Mouse (Mus musculus) 3T3-L1 (cell line): ENCODE measurements around the gene Col13a1.

Experiments used
- DNase-seq: peaks from one replicate; pipeline ENCODE4 v3.0.0-alpha.2; 2015; ENCODE audit warnings: low read depth, low spot score

The Col13a1 gene

DNA sequence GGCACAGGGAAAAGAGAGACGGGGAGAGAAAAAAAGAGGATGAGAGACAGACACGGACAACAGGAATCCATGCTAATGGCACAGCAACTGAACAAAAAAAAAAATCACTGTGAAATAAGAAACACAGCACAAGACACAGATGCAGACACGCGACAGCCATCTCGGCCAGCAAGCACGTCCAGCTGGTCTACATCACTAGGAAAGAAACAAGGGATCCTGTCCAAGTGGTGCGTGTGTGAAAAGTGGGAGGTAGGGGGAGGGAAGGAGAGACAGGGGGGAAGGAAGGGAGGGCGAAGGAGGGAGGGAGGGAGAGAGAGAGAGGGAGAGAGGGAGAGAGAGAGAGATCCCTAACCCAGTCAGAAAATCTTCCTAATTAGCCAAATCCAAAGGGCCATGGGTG is 73.6 kb downstream of the Col13a1 start:
- DNase-seq, result no peak

DNA sequence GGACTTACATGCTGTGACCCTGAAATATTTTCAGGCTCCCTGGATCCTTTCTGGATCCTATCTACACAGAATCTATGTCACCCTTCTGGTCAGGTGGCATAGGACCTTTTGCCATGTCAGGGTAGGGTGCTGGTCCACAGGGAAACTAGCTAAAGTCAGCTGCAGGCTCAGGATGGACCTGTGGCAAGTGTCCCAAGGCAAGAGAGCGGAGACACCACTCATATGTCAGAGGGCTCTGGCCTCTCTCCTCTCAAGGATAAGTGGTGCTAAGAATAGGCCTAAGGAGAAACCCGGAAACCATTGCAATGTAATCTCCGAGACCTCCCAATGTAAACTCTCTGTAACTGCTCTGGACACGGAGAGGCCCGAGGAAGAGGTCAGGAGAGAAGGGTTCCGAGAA is 80.8 kb downstream of the Col13a1 start:
- DNase-seq, result no peak

DNA sequence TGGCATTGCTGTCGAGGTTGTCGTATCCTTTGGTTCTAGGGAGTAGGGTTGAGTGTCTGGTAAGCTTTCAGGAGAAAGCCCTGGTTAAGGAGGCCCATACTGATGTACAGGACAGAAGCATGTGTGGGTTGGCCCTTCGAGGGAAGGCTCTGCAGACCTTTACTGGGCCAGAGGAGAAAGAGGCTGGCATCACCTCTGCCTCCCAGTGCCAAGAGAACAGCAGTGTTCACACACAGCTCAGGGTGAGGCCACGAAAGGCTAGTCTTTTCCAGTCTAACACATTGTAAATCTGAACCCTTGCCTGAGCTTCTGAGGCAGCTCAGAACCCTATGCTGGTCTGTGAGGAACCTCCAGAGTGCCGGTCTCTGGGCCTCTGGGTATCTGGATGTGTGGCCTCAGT is 84.3 kb downstream of the Col13a1 start:
- DNase-seq, result no peak

DNA sequence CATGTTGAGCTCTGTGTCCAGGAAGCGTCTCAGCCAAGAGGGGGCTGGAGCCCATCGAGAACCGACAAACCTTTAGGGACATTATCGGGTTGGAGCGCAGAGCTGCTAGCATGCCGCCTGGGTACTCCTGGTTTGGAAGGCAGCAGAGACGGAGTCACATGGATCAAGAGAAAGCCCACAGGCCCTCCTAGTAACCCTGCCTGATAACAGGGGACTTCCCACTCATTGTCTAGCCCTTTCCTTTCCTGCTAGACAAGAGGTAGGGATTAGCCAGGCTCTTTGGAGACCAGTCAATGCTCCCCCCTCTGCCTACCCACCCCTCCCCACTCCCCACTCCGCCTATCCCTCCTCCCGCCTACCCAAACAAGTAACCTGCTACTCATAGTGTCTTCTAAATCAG is 87.8 kb downstream of the Col13a1 start:
- no peak for DNase-seq

DNA sequence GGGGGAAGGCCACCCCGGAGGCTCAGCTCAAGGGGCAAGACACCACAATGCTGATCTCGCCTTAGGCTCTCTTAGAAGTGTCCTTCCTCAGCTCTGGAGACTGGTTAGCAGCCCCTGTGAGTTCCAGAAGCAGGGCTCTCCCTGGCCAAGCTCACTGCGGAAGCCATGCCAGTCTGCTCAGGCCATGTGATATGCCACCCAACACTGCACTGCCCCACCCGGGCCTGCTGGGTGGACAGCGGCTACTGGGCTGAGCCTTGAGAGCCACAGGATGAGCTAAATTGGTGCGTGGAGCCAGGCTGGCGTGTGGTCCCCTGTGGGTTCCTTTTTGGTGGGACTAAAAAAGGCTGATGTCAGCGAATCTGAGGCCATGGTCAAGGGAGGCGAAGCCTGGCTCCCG is 88.6 kb downstream of the Col13a1 start:
- no peak for DNase-seq

DNA sequence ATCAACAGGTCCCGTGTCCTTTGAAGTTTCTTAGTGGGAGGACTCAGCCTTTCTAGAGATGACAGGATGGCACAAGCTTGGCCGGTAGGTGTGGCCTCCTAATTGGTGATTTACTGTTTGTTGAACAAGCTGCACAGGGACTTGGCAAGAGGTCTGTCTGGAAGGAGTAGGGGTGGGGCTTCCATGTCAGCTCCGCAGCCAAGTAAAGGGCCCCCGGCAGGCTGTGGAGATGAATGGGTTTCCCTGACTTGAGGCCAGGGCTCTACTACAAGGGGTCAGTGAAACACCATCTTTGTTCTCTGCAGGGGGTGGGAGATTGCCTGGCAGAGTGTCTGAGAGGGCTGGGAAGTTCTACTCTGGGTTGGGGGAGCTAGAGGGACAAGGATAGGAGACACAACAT is 99.5 kb downstream of the Col13a1 start:
- DNase-seq, result no peak

DNA sequence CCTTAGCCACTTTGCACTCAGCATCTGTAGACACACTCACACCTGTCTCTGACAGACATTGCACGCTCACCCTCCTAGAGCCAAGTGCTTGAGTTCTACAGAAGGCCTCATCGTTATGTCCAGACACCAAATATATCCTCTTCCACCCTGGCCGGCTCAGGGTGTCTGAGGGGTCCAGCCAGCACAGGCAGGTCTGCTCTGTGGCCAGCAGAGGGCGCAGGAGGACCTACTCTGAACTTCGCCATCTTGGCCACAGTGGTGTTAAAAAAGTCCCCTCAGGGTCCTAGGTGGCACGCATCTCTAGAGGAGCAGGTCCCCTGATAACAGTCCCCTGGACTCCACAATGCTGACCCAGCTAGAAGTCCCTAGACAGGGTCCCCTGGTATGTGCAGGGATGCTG is 101.1 kb downstream of the Col13a1 start:
- peak; percentile 57 for DNase-seq

DNA sequence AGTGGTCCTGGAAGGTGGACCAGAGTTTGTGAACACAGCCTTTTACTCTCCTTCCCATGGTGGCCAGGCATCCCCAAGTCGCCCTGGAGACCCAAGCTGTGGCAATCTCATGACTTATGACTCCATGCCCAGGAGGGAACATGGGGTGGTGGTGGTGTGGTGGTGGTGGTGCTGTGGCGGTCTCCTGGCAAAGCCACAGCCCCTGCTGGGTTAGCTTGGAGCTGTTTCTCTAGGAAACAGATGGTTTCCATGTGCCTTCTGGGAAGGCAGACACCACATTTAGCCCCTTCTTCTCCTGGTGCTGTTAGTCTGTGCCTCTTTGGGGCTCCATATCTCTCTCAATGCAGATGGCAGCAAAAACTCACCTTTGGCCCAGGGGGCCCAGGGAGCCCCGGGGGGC is 109.1 kb downstream of the Col13a1 start:
- DNase-seq, result no peak

DNA sequence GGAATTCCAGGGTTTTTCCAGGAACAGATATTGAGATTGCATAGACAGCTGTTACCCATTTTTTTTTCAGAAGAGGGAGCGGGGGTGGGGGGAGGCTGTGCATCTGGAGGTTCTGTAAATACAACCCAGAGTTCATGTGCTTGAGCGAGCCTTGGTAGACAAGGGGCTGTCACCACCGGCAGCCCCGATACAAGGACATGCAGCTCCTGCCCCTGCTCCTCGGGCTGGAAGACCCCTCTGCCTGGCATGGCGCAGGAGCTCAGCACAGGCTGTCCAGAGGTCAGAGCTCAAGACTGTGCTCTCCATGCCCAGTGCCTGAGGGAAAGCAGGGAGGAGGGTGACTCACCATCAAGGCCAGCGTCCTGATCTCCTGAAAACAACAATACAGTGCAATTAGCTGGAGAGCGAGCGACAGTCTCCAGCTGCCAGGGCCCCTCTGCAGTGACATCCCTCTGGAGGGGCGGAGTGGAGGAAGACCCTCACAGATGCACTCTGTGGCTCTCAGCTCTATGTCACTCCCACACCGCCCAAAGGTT is 112.8 kb downstream of the Col13a1 start:
- DNase-seq, result no peak

DNA sequence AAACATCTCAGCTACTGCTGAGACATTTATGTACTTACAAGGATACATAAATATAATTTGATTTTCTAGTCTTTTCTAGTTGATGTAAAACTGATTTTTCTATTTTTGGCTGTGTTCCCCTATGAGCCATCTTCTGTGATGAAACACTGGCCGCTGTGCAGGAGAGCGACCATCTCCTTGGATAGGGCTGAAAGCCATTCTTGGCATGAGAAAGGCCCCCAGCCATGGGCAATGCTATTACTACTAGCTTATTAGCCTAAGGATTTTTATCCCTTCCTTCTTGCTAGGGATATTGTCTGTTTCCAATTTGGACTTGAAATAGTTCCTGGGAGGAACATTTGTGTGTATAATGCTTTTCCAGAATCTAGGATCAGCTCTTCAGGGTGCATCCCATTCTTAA is 119.5 kb downstream of the Col13a1 start:
- DNase-seq, result no peak

DNA sequence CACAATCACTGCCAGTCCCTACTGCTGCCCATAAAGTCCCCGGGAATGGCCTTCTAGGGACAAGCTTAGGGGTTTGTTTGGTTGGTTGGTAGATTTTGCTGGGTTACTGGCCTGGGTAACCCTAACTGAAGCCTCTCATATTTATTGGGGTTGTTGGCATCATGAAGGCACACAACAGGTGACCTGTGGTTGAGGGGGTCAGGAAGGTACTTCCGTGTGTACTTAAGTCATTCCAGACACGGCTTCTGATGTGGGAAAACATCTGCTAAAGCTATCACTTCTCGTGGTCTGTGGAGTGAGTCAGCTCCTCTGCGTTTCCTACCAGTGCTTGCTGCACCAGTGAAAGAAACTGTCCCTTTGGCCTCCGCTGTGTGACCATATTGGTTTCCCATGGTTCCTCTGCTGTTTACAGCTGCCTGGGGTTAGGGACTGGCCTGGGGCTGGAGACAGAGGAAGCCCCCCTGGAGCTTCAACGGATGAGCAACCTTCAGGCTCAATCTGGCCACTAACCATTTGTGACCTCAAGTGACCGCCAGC is 123.7 kb downstream of the Col13a1 start:
- DNase-seq, result no peak

DNA sequence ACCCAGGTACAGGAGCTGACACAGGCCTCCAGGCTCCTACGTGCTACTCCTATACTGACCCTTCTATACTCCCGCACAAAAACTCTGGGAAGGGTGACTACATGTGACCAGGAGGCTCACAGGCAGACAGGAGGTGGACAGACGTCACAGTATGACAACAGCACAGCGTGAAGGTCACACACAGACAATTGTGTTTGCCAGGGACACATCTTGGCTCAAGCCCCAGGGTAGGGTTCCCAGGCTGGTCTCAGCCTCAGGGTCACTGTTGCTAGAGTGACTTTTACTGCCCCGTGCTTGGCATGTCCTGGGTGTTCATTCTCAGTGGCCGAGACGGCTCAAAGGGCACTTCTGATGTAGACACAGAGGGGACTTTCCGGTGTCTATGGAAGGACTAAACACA is 126.1 kb downstream of the Col13a1 start:
- no peak for DNase-seq

DNA sequence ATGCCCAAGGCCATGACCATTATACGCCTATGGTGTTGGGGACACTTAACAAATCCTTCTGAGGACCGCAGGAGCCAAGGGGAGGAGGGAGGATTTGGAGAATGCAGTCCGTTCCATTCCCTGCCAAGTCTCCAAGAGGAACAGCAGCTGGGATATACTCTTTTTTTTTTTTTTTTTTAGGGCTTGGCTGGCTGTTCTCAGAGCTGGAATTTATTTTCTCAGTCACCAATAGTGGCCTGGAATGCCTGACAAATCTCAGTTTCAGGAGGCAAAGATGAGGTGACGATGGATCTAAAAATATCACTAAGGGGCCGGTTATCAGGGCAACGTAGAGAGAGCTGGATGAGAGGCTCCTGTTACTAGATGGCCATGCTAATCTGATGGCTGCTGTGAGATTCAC is 130.4 kb downstream of the Col13a1 start:
- no peak for DNase-seq

DNA sequence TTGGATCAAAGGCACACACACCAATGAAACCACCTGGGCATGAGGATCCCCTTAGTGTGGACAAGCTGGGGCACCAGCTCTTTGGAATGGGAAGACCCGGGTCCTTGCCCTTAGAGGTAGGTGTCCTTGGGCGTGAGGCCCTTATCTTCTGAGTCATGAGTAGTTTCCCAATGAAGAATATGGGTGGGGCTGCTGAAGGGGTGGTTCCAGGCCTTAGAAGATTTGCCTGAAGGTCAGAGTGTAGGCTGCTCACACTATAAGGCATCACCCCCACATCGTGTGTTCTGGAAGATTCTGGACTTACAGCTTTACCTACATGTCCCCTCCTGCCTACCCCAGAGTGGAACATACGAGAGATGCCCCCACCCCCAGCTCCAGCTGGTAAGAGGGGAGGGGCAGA is 133.4 kb downstream of the Col13a1 start:
- DNase-seq, result no peak

DNA sequence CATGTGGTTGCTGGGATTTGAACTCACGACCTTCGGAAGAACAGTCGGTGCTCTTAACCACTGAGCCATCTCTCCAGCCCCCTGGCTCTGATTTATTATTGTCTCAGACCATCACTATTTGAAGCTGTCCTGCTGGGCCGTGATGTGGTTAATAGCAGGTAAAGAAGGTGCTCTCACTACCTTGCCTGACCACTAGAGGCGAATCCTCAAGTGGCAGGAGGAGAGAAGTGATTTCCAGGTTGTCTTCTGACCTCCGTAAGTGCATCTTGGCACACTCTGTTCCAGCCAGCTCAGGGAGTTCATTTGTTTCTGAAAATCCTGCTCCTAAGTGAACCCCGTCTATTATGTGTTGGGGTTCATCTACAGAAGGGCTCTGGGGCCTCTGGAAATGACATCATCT is 134.4 kb downstream of the Col13a1 start:
- no peak for DNase-seq

DNA sequence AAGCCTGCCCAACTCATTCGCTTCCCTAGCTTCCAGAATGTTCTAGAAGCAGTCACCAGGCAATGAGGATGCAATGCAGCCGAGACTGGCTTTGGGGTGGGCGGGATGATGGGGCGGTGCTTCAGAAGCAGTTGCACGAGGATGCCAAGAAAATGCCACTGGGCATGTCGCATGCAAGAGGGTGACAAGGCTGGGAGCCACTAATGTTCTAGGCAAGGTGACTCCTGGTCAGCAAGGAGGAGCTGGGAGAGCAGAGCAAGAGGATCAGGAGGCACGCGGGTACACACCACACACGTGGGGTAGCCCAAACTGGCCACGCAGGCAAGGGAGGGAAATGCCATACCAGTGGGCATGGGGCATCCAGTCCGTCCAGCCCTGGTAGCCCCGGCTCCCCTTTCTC is 136.6 kb downstream of the Col13a1 start:
- no peak for DNase-seq

DNA sequence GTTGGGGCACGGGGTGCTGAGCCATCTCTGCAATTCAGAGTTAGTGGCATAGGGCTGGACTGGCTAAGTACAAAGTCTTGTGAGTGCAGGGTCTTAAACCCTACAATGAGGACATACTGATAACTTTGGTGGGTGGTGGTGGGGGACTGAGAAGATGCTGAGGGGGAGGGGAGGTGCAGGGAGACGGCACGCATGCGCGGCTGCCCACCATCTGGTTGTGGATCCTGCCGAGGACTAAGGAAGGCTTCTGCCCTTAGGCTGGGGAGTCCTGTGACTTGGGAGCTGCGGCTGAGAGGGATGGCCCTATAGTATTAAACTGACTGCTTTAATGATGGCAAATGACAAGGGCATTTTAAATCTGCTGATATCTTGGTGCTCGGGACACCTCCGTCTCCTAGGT is 139.6 kb downstream of the Col13a1 start:
- DNase-seq, result no peak

DNA sequence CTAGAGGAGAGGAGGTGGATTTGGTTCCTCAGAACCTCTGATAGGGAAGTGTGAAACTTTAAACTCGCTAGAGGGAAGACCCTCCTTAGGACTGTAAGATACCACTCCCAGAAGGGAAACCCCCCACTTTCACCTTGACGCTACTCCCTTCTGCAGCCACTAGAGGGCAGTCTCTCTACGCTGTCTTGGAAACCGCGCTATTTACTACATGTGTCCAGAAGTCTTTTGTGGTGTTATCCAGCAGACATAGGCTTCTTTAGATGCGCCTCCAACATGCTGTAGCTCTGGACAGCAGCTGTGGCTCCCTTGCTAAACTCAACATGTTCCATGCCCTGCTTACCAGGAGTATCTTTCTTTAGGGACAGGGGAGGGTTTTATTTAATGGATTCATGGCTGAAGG is 140.1 kb downstream of the Col13a1 start:
- DNase-seq, result peak; percentile 83

DNA sequence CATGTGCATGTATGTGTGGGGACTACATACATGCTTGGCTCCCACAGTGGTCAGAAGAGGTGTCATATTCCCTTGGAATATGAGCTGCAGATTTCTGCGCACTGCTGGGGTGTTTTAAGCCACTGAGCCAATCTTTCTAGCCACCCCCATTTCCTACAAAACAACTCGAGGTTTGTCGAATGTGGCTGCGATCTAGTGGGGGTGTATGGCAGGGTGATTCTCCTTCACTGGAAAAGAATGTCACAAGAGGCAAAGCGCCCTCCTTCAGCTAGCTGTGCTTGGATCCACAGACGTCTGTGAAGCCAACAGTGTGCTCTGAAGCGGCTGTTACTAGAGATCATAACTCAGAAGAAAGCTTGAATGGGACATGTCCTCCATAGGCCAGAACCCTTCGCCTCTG is 141.6 kb downstream of the Col13a1 start:
- DNase-seq, result no peak

DNA sequence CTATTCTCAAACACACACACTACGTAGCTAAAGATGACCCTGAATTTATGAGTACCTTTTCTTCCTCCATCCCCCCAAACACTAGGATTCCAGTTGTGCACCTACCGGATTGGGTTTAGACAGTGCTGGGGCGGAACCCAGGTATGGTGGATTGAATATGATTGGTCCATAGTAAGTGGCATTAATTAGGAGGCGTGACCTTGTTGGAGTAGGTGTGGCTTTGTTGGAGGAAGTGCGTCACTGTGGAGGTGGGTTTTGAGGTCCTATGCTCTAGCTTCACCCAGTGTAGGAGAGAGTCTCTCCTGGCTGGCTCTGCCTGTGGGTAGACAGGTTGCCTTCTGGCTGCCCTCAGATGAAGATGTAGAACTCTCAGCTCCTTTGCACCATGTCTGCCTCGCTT is 144.6 kb downstream of the Col13a1 start:
- DNase-seq, result no peak

DNA sequence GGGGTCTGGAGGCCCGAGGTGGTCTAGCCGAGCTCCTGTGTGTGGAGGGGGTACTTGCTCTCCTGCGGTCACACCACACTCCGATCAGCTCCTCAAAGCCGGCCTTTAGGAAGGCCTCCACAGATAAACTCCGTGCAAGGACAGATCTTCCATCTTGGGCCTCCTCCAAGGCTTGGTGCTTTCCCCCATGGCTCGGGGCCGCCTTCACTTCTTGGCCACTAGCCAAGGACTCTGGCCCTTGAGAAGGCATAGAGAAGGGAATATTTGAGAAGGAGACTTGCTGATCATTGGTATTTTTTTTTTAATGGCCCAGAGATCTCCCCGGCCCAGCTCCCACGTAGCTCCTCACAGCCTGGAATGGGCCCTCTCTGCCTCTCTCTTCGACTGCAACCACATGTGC is 146.2 kb downstream of the Col13a1 start:
- DNase-seq, result no peak

DNA sequence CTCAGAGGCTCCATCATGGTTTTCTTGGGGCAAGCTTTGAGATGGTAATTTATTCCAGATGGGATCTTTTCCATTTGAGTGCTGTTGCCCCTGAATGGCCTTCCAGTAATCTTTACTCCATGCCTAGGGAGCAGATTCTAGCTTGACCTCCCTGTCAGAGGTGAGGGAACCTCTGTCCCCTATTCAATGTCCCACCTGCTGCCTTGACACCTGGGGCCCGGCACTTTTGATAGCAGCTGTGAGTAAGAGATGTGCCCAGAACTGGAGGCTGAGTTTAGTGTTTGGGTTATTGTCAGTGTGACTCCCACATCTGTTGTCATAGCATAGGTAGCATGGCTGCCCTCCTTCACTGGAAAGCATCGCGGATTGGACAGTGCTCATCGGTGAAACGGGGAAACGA is 147.2 kb downstream of the Col13a1 start:
- DNase-seq, result no peak

DNA sequence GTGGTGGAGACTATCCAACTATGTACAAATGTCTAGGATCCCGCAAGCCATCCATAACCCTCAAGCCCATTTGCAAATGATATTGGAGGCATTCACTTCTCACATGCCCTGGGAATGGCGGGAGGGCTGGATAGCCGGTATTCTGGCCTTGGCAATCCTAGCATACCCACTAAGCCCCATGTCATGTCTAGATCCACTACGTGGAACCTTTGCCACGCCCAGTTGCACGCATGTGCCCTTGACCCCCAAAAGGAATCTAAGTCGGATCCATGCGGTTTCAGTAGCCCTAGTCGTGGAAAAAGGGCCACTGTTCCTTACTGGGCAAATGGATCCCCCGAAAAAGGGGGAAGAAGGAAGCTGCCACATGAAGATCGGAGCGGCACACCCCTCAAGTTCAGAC is 147.7 kb downstream of the Col13a1 start:
- DNase-seq, result no peak

DNA sequence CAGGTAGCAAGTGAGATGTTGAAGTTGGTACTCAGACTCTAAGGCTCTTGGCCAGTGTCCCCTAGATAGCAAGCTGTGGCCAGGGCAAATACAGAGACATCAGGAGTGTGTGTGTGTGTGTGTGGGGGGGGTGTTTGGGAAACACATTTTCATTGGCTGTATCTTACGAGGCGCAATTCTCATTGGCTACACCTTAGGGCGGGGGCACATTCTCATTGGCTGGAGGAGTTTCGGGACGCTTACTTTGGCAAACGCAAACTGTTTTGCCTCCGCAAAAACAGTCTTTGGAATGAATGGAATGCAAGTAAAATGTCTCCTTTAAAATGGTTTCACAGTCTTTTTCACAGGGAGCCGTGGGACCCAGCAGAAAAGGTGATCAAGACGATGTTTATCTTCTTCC is 148.1 kb downstream of the Col13a1 start:
- no peak for DNase-seq
